Mouse (Mus musculus): ENCODE data around the gene Asb10.

DNA sequence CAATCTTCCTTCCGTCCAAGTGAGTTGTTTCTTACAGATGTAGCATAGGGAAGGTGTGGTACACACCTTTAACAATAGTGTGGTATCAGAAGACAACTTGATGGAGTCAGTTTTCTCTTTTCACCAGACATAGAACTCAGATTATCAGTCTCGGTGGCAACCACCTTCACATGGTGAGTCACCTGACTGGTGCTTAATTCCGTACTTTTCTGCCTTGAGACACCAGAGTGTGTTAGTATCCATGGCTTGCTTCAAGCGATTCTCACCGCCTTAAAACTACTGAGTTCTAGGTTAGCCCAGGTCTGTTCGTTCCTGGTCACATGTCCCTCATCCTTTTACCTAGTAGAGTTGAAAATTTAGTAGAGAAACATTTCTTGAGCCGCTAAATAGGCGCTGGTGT, 45.3 kb upstream of the Asb10 start:
- no peak for TF ChIP-seq CTCF (IDR thresholded peaks at IDR 0.05; ENCODE audit: extremely low read depth, insufficient read depth, low read length)
- no peak for TF ChIP-seq POLR2A (IDR thresholded peaks at IDR 0.05; ENCODE audit: extremely low read depth, insufficient read depth, low read length)
